Mouse (Mus musculus) c-Kit-positive CD71-negative TER-119-negative erythroid progenitor cells, embryonic 14.5 days (primary cell): ENCODE data around the gene Dedd.

Source experiments
- DNase-seq: peaks from one replicate; pipeline ENCODE4 v3.0.0-alpha.2; 2013; ENCODE audit warnings: low read depth

Gene Dedd

DNA sequence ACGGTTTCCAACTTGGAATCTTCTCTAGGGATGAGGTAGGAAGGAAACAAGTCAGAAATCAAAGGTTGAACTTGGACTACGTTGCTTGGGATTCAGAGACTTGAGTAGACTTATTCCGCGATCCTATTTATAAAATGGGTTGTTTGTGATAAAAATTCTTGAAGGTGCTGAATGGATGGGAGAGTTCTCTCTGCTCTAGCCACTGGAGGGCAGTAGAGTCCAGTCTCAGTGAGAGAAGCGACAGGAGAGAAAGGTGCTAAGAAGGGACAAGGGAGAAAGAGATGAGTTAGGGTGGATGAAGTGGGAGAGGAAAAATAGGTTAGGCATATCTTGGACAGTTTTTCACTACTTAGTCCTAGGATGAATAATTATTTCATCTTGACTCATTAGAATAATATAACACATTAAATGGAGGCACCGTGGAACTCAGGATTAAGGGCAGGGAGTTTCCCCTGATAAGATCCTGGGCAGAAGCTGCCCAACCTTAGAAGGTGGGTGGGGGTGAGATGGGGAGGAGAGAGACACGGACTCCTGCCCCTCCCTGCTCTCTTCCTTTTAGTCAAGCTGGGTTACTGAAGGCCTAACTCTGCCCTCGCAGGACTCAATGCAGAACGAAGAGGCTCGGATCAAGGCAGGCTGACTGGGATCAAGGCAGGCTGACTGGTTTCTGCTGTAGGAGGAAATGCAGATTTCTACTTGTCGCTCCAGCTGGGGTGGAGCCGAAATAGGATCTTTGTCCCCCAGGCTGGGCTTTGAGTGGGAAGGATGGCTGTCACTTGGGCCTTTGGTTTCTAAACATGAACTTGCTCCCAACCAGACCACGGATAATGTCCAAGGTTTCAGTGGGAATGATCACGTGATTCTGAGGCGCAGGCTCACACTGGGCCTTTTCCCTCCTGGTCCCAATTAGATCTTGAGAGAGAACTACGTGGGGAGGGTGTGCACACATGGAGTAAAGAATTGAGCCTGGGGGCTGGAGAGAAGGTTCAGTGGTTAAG is 32.5 kb downstream of the Dedd start:
- peak; percentile 86 for DNase-seq

DNA sequence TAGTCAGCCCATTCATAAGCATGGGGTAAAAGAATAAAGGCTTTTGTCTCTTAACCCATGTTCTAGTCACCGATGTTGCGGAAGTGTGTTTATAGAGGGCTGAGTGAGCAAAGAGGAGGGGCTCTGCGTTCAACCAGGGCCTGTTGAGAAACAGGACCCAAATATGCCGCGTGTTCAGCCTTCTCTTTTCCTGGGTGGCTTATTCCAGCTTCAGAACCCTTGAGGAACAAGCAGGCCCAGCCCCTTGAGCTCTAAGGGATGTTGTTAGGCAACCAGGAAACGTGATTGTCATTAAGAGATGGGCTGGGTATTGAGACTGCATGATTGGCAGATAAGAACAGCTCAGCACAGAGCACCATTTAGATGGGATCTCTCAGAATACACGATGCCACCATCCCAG is 37.0 kb downstream of the Dedd start:
- no peak for DNase-seq

DNA sequence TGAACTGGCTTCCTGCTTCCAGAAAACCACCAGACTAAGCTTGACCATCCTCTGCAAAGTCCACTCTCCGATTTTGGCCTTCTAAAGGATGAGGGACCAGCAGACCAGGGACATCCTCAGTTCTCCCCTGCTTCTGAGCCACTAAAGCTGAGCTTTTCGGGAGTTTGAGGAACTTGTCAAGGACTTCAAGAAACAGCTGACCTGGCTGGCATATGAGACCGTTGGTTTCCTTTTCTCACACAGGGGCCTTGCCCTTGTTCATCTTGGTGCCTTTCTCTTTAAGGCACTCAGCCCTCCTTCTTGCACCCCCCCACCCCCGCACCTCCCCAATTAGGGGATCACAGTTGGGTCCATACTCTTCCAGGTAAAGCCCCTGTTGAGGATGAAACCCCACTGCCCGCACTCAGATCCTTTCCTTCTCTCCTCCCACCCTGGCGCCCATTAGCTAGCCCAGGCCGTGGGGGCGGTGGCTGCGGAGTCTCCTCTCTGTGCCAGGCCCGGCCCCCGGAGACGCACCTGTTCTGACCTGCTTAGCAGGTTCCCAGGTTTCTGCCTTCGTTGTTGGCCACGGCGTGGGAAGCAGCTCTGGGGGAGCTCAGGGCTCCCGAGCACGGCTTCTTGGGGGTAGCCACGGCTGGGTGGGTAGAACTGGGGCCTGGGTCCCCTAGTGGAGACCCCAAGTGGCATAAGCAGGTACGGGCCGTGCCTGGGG is 41.1 kb downstream of the Dedd start, which contains the start of gene Nectin4:
Gene Nectin4 (plus strand): TSS at position 255 of the 712 bp plus-strand sequence.
- no peak for DNase-seq

DNA sequence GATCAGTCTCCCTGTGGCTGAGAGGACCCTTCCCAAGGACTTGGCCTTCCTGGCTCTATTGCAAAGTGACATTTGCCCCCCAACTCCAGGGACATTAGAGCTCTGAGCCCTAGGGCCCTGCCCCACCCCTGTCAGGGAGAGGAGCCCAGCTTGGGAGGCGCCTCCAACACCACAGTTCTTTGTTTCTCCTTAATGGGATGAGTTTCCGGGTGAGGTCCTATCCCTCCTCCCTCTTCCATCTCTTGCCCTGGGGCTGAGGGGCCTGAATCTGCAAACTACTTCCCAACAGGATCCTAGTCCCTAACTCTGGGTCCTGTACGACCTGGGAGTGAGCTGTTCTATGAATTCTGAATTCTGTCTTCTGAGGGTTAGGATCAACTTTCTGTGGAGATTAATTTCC is 43.9 kb downstream of the Dedd start:
- no peak for DNase-seq

DNA sequence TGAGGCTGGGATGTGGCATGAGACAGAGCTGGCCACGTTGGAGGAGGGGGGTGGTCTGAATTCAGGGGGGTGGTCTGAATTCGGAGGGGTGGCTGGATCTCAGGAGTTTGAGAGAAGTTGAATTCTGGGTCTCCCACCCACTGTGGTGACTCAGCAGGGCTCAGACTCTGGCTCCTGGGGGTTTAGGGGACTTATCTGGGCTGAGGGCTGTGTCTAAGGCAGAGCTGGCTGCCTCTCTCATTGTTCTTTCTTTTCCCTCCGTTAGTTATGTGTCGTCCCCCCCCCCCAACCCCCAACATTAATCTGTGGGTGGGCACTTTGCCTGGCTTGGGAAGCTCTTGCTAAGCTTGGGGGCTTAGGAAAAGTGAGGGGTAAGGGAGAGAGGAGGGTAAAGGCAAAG is 45.0 kb downstream of the Dedd start:
- no peak for DNase-seq

DNA sequence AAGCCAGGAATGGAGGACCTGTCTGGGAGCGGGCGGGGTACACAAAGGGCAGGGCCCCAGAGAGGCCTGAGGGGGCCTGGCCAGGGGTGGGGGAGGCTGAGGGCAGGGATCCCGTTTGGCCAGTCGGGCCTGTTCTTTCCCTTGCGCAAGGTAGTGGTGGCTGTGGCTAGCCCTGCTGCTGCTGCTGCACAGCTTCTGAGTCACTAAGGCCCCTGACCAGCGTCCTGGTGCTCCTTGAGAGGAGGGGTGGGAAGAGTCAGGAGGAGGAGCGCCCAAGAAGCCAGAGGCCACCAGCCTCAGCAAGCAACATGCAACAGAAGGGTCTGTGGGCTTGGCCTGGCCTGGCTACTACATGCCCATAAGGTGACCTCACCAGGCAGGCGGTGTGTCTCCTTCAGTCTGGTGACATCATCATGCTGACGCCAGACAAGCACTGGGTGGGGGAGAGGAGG is 46.7 kb downstream of the Dedd start:
- DNase-seq: no peak

DNA sequence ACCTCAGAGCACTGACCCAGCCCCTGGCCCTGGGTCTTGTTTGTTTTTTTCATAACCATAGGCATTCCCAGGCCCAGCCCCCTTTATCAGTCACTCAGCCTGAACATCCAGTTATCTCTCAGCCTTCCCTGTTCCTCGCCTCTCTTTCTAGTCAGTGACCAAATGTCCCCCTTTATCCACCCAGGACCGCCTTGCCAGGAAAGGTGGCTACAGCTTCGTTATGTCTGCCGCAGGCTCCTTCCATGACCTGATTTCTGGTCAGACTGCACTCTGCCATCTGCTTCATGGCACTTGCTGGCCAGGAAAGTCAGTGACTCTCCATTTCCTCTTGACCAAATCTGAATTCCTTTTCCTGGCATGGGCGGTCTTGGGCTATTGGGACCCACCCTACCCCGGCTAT is 49.4 kb downstream of the Dedd start:
- DNase-seq: no peak

DNA sequence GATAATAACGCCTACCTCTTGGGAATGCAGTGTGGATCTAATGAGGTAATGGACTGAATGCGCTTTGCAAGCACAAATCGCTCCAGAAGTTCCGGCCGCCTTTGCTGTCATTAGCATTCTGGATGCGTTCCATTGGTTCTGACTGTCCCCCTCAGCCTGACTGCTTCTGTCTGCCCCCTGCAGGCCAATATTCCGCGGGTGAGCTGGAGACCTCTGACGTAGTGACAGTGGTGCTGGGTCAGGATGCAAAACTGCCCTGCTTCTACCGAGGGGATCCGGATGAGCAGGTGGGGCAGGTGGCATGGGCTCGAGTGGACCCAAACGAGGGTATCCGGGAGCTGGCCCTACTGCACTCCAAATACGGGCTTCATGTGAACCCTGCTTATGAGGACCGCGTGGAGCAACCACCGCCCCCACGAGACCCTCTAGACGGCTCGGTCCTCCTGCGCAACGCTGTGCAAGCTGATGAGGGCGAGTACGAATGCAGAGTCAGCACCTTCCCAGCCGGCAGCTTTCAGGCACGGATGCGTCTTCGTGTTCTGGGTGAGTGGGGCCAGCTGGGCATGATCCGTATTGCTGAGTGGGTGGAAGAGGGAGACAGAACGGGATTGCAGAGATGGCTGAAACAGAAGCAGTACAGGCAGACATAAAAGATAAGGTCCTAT is 51.1 kb downstream of the Dedd start:
- DNase-seq: peak; percentile 74

DNA sequence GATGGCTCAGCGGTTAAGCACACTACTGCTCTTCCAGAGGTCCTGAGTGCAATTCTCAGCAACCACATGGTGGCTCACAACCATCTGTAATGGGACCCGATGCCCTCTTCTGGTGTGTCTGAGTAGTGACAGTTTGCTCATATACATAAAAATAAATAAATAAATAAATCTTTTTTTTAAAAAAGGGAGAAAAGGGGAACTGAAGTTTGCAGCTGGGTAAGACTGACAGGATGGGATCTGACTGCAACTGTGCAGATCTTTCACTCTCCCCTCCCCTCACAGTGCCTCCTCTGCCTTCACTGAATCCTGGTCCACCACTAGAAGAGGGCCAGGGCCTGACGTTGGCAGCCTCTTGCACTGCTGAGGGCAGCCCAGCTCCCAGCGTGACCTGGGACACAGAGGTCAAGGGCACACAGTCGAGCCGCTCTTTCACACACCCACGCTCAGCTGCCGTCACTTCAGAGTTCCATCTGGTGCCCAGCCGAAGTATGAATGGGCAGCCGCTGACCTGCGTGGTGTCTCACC is 53.2 kb downstream of the Dedd start:
- DNase-seq: no peak

DNA sequence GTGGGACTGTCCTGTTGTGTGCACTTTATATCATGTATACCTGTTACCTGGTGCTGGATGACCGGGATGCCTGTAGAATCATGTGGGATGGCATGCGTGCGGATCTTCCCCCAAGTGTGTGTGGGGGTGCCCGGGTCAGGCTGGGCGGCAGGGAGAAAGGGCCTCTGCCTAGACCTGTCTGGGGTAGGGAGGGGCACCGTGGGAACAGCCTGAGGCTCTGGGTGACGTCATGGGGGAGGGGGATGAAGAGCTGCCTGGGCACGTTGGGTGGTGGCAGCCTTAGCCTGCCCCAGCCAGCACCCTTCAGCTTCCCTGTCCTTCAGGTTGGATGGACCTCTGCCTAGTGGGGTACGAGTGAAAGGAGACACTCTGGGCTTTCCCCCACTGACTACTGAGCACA is 55.4 kb downstream of the Dedd start:
- no peak for DNase-seq

DNA sequence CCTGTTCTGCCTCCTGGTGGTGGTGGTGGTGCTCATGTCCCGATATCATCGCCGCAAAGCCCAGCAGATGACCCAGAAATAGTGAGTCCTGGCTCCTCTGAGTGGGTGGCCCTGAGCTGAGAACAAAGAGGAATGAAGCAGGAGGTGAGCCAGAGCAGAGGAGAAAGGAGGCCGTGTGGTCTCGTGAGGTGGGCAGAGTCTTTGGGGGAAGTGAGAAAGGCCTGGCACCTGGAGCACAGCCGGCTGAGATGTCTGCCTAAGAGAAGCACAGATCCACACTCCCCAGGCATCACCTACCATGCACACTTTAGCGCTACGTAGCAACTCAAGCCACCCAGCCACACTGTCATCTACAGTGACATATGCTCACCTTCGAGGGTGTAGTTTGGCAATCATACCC is 56.2 kb downstream of the Dedd start:
- DNase-seq: no peak

DNA sequence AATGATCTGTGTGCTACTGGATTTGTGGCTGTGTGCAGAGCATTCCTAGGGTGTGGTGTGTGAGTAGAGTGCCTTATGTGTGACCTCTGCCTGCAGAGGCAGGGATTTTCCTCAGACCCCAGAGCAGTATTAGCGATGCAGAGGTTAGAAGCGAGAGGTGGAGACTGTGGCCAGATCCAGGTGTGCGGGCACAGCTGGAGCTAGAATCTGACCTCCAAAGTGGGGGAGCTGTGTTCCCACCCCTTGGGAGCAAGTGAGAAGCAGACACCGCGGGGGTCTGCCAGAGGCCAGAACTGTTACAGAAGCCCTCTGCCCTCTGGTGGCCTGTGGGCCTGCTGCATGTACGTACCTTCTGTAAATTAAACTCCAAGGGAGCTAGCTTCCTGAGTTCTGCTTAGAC is 58.2 kb downstream of the Dedd start:
- no peak for DNase-seq

DNA sequence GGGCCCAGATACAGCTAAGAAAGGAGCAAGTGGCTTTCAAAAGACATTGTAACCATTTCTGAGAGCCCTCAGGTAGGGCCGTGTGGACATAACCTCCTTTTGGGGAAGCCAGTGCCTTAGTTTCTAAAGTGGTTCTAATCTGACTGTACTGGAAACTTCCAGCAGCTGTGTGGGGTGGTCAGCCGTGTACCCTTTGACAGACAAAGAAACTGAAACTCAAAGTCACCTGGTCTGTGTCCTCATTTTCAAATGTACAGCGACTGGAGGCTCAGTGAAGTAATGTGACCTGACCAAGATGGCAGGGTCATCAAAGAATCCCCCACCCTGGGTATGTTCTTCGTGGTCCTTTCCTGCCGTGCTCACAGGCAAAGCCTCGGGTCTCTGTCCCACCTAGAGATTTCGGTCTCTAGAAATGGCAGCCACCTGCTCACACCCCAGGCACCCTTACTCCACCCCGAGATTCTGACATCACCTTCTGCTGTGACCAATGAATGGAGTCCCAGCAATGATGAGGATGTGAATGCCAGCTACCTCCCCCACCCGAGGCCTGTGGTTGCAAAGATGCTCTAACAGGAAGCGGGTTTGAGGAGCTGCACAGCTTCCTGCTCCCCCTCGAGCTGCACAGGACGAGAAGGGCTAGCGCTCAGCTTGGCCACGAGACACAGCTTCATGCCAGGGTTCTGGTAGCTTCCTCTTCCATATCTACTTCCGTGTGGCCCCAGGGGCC is 59.6 kb downstream of the Dedd start, which contains the start of gene Arhgap30:
Gene Arhgap30 (plus strand): TSS at position 579 of the 727 bp plus-strand sequence.
- DNase-seq: no peak

DNA sequence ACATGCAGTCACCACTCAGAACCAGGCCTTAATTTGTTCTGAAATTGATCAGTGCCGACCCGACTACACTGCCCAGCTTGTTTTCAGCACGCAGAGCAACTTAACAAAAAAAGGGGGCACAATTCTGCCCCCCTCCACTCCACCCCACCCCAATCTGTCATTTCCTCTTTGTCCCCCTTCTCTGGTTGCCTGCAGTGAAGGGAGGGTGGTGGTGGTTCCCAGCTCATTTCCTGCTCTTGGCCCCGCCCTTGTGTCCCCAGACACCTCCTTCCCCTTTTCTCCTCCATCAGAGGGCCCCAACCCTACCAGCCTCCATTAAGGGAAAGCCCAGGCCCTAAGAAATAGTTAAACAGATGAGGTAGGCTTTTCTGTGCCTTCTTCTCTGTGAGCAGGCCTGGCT is 61.2 kb downstream of the Dedd start:
- DNase-seq: no peak
